Mouse (Mus musculus) limb, embryonic 14.5 days (tissue): Measurements from ENCODE around the gene Ccdc88c. TPM values are rescaled to one million over a fixed set of nuclear protein-coding genes. Genes with fewer than 3 reads are reported as not detected.
A peak's percentile ranks its signal among the peaks of the same experiment; 100 is the strongest.

Experiments
- ATAC-seq: fragments of 200-750 bp; cut with Nextera tagmentation; 2 replicates; pipeline ENCODE4 v1.8.0; 2017; ENCODE audit warnings: low read depth, moderate number of reproducible peaks, moderate TSS enrichment; ENCODE audit not compliant: low FRiP score
- DNase-seq: peaks from one replicate; pipeline ENCODE4 v3.0.0-alpha.2; 2015; ENCODE audit warnings: low spot score
- H3K27ac ChIP-seq: fragments of 300-500 bp; sonication (generic); replicated peaks from 2 replicates; pipeline ENCODE4 v1.5.1; 2014; ENCODE audit warnings: low read depth, mild to moderate bottlenecking, low read length, moderate library complexity, mixed read lengths
- H3K27me3 ChIP-seq: fragments of 300-500 bp; sonication (generic); 2 replicates; pipeline ENCODE4 v1.6.1; 2014; ENCODE audit warnings: low read length, mixed read lengths; ENCODE audit not compliant: control insufficient read depth, insufficient read depth
- H3K36me3 ChIP-seq: fragments of 300-500 bp; sonication (generic); 2 replicates; pipeline ENCODE4 v1.6.1; 2014; ENCODE audit warnings: mild to moderate bottlenecking, low read length, moderate library complexity, mixed read lengths; ENCODE audit not compliant: control insufficient read depth, insufficient read depth
- H3K4me1 ChIP-seq: fragments of 300-500 bp; sonication (generic); 2 replicates; pipeline ENCODE4 v1.6.1; 2014; ENCODE audit warnings: antibody characterized with exemption, low read length, mixed read lengths; ENCODE audit not compliant: control insufficient read depth, insufficient read depth
- H3K4me2 ChIP-seq: fragments of 300-500 bp; sonication (generic); replicated peaks from 2 replicates; pipeline ENCODE4 v1.6.1; 2014; ENCODE audit warnings: low read depth, mild to moderate bottlenecking, low read length, moderate library complexity; ENCODE audit not compliant: severe bottlenecking
- H3K4me3 ChIP-seq: fragments of 300-500 bp; sonication (generic); replicated peaks from 2 replicates; pipeline ENCODE4 v1.5.1; 2014; ENCODE audit warnings: low read length
- H3K9ac ChIP-seq: fragments of 300-500 bp; sonication (generic); 2 replicates; pipeline ENCODE4 v1.6.1; 2014; ENCODE audit warnings: mild to moderate bottlenecking, low read depth, low read length, moderate library complexity; ENCODE audit not compliant: severe bottlenecking
- H3K9me3 ChIP-seq: fragments of 300-500 bp; sonication (generic); 2 replicates; pipeline ENCODE4 v1.6.1; 2016; ENCODE audit warnings: low read length; ENCODE audit not compliant: control insufficient read depth
- POLR2A ChIP-seq: fragments of 200-500 bp; IDR thresholded peaks from 2 replicates; pipeline ENCODE4 v1.8.0; 2012; ENCODE audit warnings: inconsistent platforms, mild to moderate bottlenecking, moderate library complexity, borderline replicate concordance; ENCODE audit not compliant: insufficient read depth, insufficient read length; ENCODE audit errors: extremely low read depth
- WGBS: fragments of 180-500 bp; shearing (Covaris S2); extraction: QIAGEN DNeasy Blood & Tissue Kit; methylation state at CpG from one replicate; pipeline ENCODE4 v1.1.7; 2014; 5-methylcytosine and 5-hydroxymethylcytosine counted together
- polyA plus RNA-seq, 2 experiments: library from polyadenylated mRNA; depleted of rRNA in 1 of 2; stranded (reverse) in 1 of 2; unstranded in 1 of 2; fragments of >200 nt; fragmentation: Nextera tagmentation in 1 of 2; extraction: Ambion mirVana in 1 of 2; gene quantifications; 2 replicates each; pipeline versions ENCODE4 v1.2.1 to v1.2.3; 2012 to 2014

Gene Ccdc88c
- polyA plus RNA-seq, 2 experiments, result 5.2 to 6.5 TPM

DNA sequence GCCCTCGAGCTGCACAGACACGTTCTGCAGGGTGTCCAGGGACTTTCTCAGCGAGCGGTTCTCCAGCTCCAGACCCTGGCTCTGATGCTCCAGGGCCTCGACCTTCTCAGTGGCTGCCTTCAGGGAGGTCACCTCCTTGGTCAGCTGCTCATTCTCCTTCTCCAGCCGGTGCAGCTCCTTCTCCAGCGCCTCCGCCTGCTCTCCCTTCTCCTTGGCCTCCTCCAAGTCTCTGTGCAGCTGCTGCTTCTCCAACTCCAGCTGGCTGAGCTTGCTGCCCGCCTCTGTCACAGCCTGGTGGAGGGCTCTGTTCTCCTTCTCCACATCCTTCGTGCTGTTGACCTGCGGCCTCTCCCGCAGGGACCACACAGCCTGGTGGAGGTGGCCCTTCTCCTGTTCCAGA is 83.4 kb downstream of the Ccdc88c start:
- TF ChIP-seq POLR2A, result no peak
- Histone ChIP-seq H3K4me1 (no peaks in the 10 kb centered on the region), H3K27me3 (no peaks in the 10 kb centered on the region), H3K9me3 (no peaks in the 10 kb centered on the region), H3K36me3 (0 out of 2 replicates have a peak, but pooled peaks cover 3% of the 10 kb centered on the region), H3K9ac (no peak overlapping the region), H3K4me3 (no peak overlapping the region), H3K27ac (no peak overlapping the region), H3K4me2 (no peak overlapping the region)
- DNase-seq (no peak), ATAC-seq (no peak)
- 88% methylated on average over 12 of the region's 12 CpGs for WGBS

DNA sequence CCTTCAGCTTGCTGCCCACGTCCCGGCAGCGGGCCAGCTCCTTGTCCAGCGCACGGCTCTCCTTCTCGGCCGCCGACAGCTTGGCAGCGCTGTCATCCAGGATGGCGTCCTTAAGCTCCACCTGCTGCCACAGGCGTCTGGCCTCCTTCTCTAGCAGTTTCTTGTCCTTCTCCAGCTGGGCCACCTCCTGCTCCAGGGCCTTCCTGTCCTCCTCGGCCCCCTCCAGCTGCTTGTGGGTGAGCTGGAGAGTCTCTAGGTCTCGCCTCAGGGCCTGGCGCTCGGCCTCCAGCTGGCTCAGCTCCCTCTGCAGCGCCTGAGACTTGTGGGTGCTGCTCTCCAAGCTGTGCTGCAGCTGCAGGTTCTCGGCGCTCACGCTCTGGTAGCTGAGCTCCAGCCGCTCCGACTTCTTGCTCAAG is 83.9 kb downstream of the Ccdc88c start:
- Histone ChIP-seq H3K9me3 (no peaks in the 10 kb centered on the region), H3K4me2 (no peak overlapping the region), H3K9ac (no peak overlapping the region), H3K36me3 (0 out of 2 replicates have a peak, but pooled peaks cover 5% of the 10 kb centered on the region), H3K27me3 (no peaks in the 10 kb centered on the region), H3K27ac (no peak overlapping the region), H3K4me3 (no peak overlapping the region), H3K4me1 (no peaks in the 10 kb centered on the region)
- DNase-seq, result no peak
- WGBS, result 87% methylated on average over 21 of the region's 21 CpGs
- TF ChIP-seq POLR2A, result no peak
- ATAC-seq, result no peak

DNA sequence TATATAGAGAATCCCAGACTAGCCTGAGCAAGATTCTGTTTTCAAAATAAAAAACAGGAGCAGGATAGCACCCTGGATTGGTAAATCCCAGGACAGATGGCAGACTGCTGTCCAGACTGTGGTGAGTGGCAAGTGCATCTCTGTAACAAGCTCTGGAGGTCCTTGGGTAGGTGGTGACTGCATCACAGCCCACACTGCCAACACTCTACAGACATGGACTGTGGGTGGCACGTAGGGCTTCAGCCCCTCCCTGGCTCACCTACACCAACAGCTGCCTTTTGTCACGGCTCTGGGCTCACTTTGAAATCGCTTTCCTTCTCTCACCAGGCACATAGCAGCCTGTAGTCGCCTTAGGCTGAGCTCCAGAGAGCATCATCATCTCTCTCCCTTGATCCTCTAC is 85.7 kb downstream of the Ccdc88c start:
- 0 out of 2 replicates have a peak, but pooled peaks cover 5% of the 10 kb centered on the region for H3K36me3 ChIP-seq

DNA sequence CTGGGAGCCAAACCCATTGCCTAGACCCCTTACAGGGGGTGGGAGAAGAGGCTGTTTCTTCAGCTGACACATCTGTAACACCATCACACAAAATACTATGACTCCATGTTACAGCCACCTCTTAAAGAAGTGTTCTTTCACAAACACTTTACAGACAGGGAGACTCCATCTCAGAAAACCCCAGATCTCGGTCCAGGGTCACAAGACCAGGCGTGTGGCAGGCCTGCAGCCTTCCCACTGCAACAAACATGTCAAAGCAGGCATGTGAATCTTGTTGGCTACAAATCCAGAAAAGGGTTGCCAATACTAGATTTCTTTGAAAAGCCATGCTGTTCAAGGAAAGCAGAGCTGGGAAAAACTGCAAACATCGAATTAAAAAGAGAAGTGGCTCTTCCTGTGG is 87.5 kb downstream of the Ccdc88c start:
- no peaks in the 10 kb centered on the region for H3K9me3 ChIP-seq
- DNase-seq (no peak), ATAC-seq (no peak)
- no peak for TF ChIP-seq POLR2A
- H3K27me3 ChIP-seq, result no peaks in the 10 kb centered on the region
- WGBS, result 76% methylated on average over 3 of the region's 3 CpGs
- H3K4me2 ChIP-seq, result no peak overlapping the region
- H3K4me1 ChIP-seq, result no peaks in the 10 kb centered on the region
- no peak overlapping the region for H3K4me3 ChIP-seq
- H3K9ac ChIP-seq, result no peak overlapping the region
- 0 out of 2 replicates have a peak, but pooled peaks cover 2% of the 10 kb centered on the region for H3K36me3 ChIP-seq
- H3K27ac ChIP-seq, result no peak overlapping the region

More for the DNA sequence above, 85.7 kb downstream of the Ccdc88c start:
- no peak overlapping the region for H3K9ac ChIP-seq
- no peaks in the 10 kb centered on the region for H3K9me3 ChIP-seq
- H3K27me3 ChIP-seq, result no peaks in the 10 kb centered on the region
- no peaks in the 10 kb centered on the region for H3K4me1 ChIP-seq
- 80% methylated on average over 4 of the region's 4 CpGs for WGBS
- no peak overlapping the region for H3K4me2 ChIP-seq
- ATAC-seq (no peak), DNase-seq (no peak)
- TF ChIP-seq POLR2A, result no peak
- no peak overlapping the region for H3K27ac ChIP-seq
- no peak overlapping the region for H3K4me3 ChIP-seq

DNA sequence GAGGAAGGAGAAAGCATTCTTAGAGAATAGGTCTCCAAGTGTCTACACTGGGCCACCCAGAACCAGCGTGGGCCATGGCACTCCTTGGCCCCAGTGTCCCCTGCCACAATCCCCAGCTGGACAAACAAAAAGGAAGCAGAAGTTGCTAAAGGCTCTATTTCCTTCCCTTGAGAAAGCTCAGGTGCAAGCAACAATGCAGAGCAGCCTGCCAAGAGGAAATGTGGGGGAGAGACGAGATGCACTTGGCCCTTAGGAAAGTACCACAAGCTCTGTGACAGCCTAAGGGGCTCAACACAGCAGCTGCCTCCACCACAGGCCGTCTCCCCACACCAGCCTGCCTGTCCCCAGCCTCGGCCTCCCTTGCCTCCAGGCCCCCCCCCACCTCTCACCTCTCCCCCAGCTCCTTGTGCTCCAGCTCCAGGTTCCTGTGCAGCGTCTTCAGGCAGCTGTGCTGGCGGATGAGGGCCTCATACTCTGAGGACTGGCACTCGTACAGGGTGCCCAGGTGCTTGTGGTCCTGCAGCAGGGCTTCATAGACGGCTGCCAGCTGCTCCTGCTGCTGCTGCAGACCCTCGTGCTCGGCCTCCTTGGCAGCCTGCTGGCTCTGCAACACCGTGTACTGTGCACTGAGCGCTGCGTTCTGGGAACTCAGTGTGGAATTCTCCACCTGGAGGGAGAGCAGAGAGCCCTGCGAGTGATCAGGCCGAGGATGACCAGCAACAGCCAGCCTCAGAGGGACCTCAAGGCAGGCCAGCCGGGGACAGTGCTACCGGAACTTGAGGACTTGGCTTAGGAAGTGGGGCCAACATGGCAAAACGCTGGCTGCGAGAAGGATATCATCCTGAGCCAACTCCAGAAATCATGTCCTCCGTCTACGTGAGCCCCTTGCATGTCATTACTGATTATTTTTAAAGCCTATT is 91.2 kb downstream of the Ccdc88c start:
- no peaks in the 10 kb centered on the region for H3K9me3 ChIP-seq
- DNase-seq, result no peak
- peak; percentile 44; the same call in 1 of the 2 replicates for ATAC-seq
- peak overlapping the region; percentile 25; the same call in 1 of the 2 replicates for H3K9ac ChIP-seq
- WGBS, result 57% methylated on average over 21 of the region's 21 CpGs
- no peaks in the 10 kb centered on the region for H3K4me1 ChIP-seq
- no peak overlapping the region for H3K4me3 ChIP-seq
- no peaks in the 10 kb centered on the region for H3K27me3 ChIP-seq
- H3K4me2 ChIP-seq, result no peak overlapping the region
- H3K36me3 ChIP-seq, result 0 out of 2 replicates have a peak, but pooled peaks cover 2% of the 10 kb centered on the region
- no peak for TF ChIP-seq POLR2A
- H3K27ac ChIP-seq, result peak overlapping the region; percentile 55
